Mouse (Mus musculus) CH12.LX (cell line): ENCODE data around the gene Natd1. TPM values are rescaled to one million over a fixed set of nuclear protein-coding genes. Genes with fewer than 3 reads are reported as not detected.

ENCODE experiments used
- DNase-seq: peaks from one replicate; pipeline ENCODE4 v3.0.0-alpha.2; 2013; ENCODE audit errors: extremely low read depth
- H3K27ac ChIP-seq: 2 replicates; pipeline ENCODE4 v1.5.1; 2012; ENCODE audit warnings: low read depth, mild to moderate bottlenecking, control low read depth, moderate library complexity; ENCODE audit not compliant: insufficient read depth
- H3K27me3 ChIP-seq: replicated peaks from 2 replicates; pipeline ENCODE3; 2012; ENCODE audit warnings: inconsistent platforms
- H3K36me3 ChIP-seq, 2 experiments: replicated peaks in 1 of 2; 2 replicates each; pipeline versions ENCODE3 to v1.6.1; 2012; ENCODE audit warnings: inconsistent platforms in 1 of 2, low read length in 1 of 2, mild to moderate bottlenecking in 1 of 2, mixed read lengths in 1 of 2, moderate library complexity in 1 of 2; ENCODE audit not compliant: control insufficient read depth in 1 of 2, insufficient read depth in 1 of 2
- H3K4me1 ChIP-seq, 2 experiments: 2 replicates each; pipeline ENCODE4 v1.6.1; 2012; ENCODE audit warnings: inconsistent platforms in 1 of 2, moderate library complexity in 1 of 2; ENCODE audit not compliant: insufficient read depth in 2 of 2, control insufficient read depth in 1 of 2
- H3K4me2 ChIP-seq: 2 replicates; pipeline ENCODE4 v1.6.1; 2012; ENCODE audit warnings: low read depth, mild to moderate bottlenecking, control low read depth; ENCODE audit not compliant: poor library complexity, insufficient read depth, severe bottlenecking
- H3K4me3 ChIP-seq, 3 experiments: fragments of 150-350 bp in 1 of 3; sonication (generic) in 1 of 3; replicated peaks in 1 of 3; 2 replicates each; pipeline versions ENCODE3 to v1.5.1; 2011 to 2012; ENCODE audit warnings: low read depth in 2 of 3, low read length in 2 of 3, mild to moderate bottlenecking in 2 of 3, moderate library complexity in 2 of 3, control low read depth in 1 of 3, improper control_type of control experiment in 1 of 3, inconsistent platforms in 1 of 3, mixed read lengths in 1 of 3; ENCODE audit not compliant: poor library complexity in 1 of 3
- H3K79me2 ChIP-seq: replicated peaks from 2 replicates; pipeline ENCODE4 v1.6.1; 2012; ENCODE audit warnings: mild to moderate bottlenecking, moderate library complexity; ENCODE audit not compliant: control insufficient read depth, poor library complexity, insufficient read depth, severe bottlenecking; ENCODE audit errors: extremely low read depth
- H3K9ac ChIP-seq: 2 replicates; pipeline ENCODE4 v1.6.1; 2012; ENCODE audit warnings: low read depth, mild to moderate bottlenecking, control low read depth, moderate library complexity; ENCODE audit not compliant: insufficient read depth
- H3K9me3 ChIP-seq: replicated peaks from 2 replicates; pipeline ENCODE3; 2012; ENCODE audit warnings: low read length, inconsistent platforms, mixed read lengths
- BHLHE40 ChIP-seq: IDR thresholded peaks from 2 replicates; pipeline ENCODE4 v1.6.1; 2011; ENCODE audit warnings: mild to moderate bottlenecking, low read depth, low read length, improper control_type of control experiment
- CHD1 ChIP-seq: IDR thresholded peaks from 2 replicates; pipeline ENCODE4 v1.6.1; 2012; ENCODE audit warnings: low read depth, low read length, improper control_type of control experiment, inconsistent platforms
- CHD2 ChIP-seq: IDR thresholded peaks from 2 replicates; pipeline ENCODE4 v1.6.1; 2011; ENCODE audit warnings: low read length, improper control_type of control experiment
- CTCF ChIP-seq, 2 experiments: IDR thresholded peaks in 1 of 2; conservative IDR thresholded peaks in 1 of 2; 2 replicates each; pipeline ENCODE4 v1.5.1; 2011 to 2012; ENCODE audit warnings: low read depth in 2 of 2, low read length in 2 of 2, improper control_type of control experiment in 1 of 2, inconsistent platforms in 1 of 2, mild to moderate bottlenecking in 1 of 2, moderate library complexity in 1 of 2
- E2F4 ChIP-seq: IDR thresholded peaks from 2 replicates; pipeline ENCODE4 v1.6.1; 2011; ENCODE audit warnings: low read depth, low read length, improper control_type of control experiment; ENCODE audit not compliant: insufficient replicate concordance
- ELF1 ChIP-seq: IDR thresholded peaks from 2 replicates; pipeline ENCODE4 v1.6.1; 2014; ENCODE audit warnings: low read depth, mild to moderate bottlenecking, inconsistent platforms, low read length, improper control_type of control experiment
- EP300 ChIP-seq: IDR thresholded peaks from 2 replicates; pipeline ENCODE4 v1.6.1; 2011; ENCODE audit warnings: low read length, improper control_type of control experiment
- ETS1 ChIP-seq: conservative IDR thresholded peaks from 2 replicates; pipeline ENCODE4 v1.6.1; 2012; ENCODE audit warnings: low read depth, mild to moderate bottlenecking, inconsistent platforms, low read length, improper control_type of control experiment, moderate library complexity
- GABPA ChIP-seq: IDR thresholded peaks from 2 replicates; pipeline ENCODE4 v1.6.1; 2012; ENCODE audit warnings: low read depth, low read length, improper control_type of control experiment, inconsistent platforms; ENCODE audit not compliant: insufficient replicate concordance
- HCFC1 ChIP-seq: IDR thresholded peaks from 2 replicates; pipeline ENCODE4 v1.6.1; 2012; ENCODE audit warnings: low read depth, mild to moderate bottlenecking, inconsistent platforms, low read length, improper control_type of control experiment
- IRF4 ChIP-seq: IDR thresholded peaks from 2 replicates; pipeline ENCODE4 v1.6.1; 2014; ENCODE audit warnings: low read depth, mild to moderate bottlenecking, inconsistent platforms, low read length, improper control_type of control experiment
- JUN ChIP-seq: IDR thresholded peaks from 2 replicates; pipeline ENCODE4 v1.6.1; 2011; ENCODE audit warnings: low read depth, mild to moderate bottlenecking, low read length, improper control_type of control experiment, moderate library complexity; ENCODE audit not compliant: insufficient read depth
- JUND ChIP-seq: conservative IDR thresholded peaks from 2 replicates; pipeline ENCODE4 v1.6.1; 2011; ENCODE audit warnings: low read depth, low read length, improper control_type of control experiment
- KAT2A ChIP-seq: IDR thresholded peaks from 2 replicates; pipeline ENCODE4 v1.6.1; 2012; ENCODE audit warnings: low read length, improper control_type of control experiment, inconsistent platforms; ENCODE audit not compliant: insufficient replicate concordance
- MAX ChIP-seq: IDR thresholded peaks from 2 replicates; pipeline ENCODE4 v1.6.1; 2011; ENCODE audit warnings: low read length, improper control_type of control experiment
- MAZ ChIP-seq: IDR thresholded peaks from 2 replicates; pipeline ENCODE4 v1.6.1; 2012; ENCODE audit warnings: low read depth, mild to moderate bottlenecking, inconsistent platforms, low read length, improper control_type of control experiment, moderate library complexity
- MEF2A ChIP-seq: IDR thresholded peaks from 2 replicates; pipeline ENCODE4 v1.6.1; 2014; ENCODE audit warnings: low read depth, mild to moderate bottlenecking, inconsistent platforms, low read length, improper control_type of control experiment, borderline replicate concordance
- MXI1 ChIP-seq: IDR thresholded peaks from 2 replicates; pipeline ENCODE4 v1.6.1; 2011; ENCODE audit warnings: mild to moderate bottlenecking, low read depth, low read length, improper control_type of control experiment
- MYC ChIP-seq: IDR thresholded peaks from 2 replicates; pipeline ENCODE4 v1.6.1; 2011; ENCODE audit warnings: low read depth, mild to moderate bottlenecking, improper control_type of control experiment, low read length
- NELFE ChIP-seq: IDR thresholded peaks from 2 replicates; pipeline ENCODE4 v1.6.1; 2011; ENCODE audit warnings: low read depth, low read length, improper control_type of control experiment
- NRF1 ChIP-seq: IDR thresholded peaks from 2 replicates; pipeline ENCODE4 v1.6.1; 2014; ENCODE audit warnings: low read depth, mild to moderate bottlenecking, inconsistent platforms, low read length, improper control_type of control experiment, moderate library complexity
- POLR2A ChIP-seq: IDR thresholded peaks from 2 replicates; pipeline ENCODE4 v1.6.1; 2011; ENCODE audit warnings: low read depth, mild to moderate bottlenecking, improper control_type of control experiment, low read length
- POLR2AphosphoS2 ChIP-seq: IDR thresholded peaks from 2 replicates; pipeline ENCODE4 v1.6.1; 2011; ENCODE audit warnings: low read depth, low read length, improper control_type of control experiment
- RAD21 ChIP-seq: IDR thresholded peaks from 2 replicates; pipeline ENCODE4 v1.6.1; 2011; ENCODE audit warnings: low read depth, mild to moderate bottlenecking, low read length, improper control_type of control experiment, moderate library complexity
- RCOR1 ChIP-seq: conservative IDR thresholded peaks from 2 replicates; pipeline ENCODE4 v1.6.1; 2012; ENCODE audit warnings: low read depth, mild to moderate bottlenecking, inconsistent platforms, low read length, improper control_type of control experiment
- SIN3A ChIP-seq: IDR thresholded peaks from 2 replicates; pipeline ENCODE4 v1.6.1; 2012; ENCODE audit warnings: low read length, improper control_type of control experiment, inconsistent platforms
- TBP ChIP-seq: conservative IDR thresholded peaks from 2 replicates; pipeline ENCODE4 v1.6.1; 2011; ENCODE audit warnings: low read depth, low read length, improper control_type of control experiment
- TCF12 ChIP-seq: IDR thresholded peaks from 2 replicates; pipeline ENCODE4 v1.6.1; 2014; ENCODE audit warnings: low read depth, mild to moderate bottlenecking, inconsistent platforms, low read length, improper control_type of control experiment
- UBTF ChIP-seq: IDR thresholded peaks from 2 replicates; pipeline ENCODE4 v1.6.1; 2012; ENCODE audit warnings: low read depth, mild to moderate bottlenecking, inconsistent platforms, low read length, improper control_type of control experiment, moderate library complexity
- USF2 ChIP-seq: conservative IDR thresholded peaks from 2 replicates; pipeline ENCODE4 v1.6.1; 2011; ENCODE audit warnings: low read depth, low read length, improper control_type of control experiment
- ZMIZ1 ChIP-seq: IDR thresholded peaks from 2 replicates; pipeline ENCODE4 v1.6.1; 2012; ENCODE audit warnings: low read depth, mild to moderate bottlenecking, inconsistent platforms, low read length, improper control_type of control experiment
- dilution Hi-C: fragments of 300-500 bp; cut with MboI; formaldehyde crosslinking; loops from 2 replicates; pipeline ENCODE4 v1.14.3; 2020; ENCODE audit warnings: low sequenced_read_pairs; ENCODE audit not compliant: extremely low pct_unique_long_range_greater_than_20kb, extremely low pct_ligation_motif_present
- in situ Hi-C: fragments of 300-500 bp; cut with MboI; formaldehyde crosslinking; loops from 3 replicates; pipeline ENCODE4 v1.14.3; 2019; ENCODE audit warnings: low sequenced_read_pairs, low pct_ligation_motif_present, low pct_unique_long_range_greater_than_20kb, mixed read lengths
- polyA plus RNA-seq: library from polyadenylated mRNA; unstranded; fragments of >175 nt; gene quantifications from 2 replicates; pipeline ENCODE4 v1.2.1, GENCODE M21; 2012; ENCODE audit warnings: low read depth; ENCODE audit not compliant: insufficient read length
- total RNA-seq, 2 experiments: library from RNA; depleted of rRNA; stranded (reverse); fragments of 300-350 nt in 1 of 2; fragments of >200 nt in 1 of 2; gene quantifications; 2 replicates each; pipeline ENCODE4 v1.2.3; 2012 to 2014

Natd1 gene
- total and polyA plus RNA-seq, 3 experiments = 2.1 to 5.2 (median 5.0) TPM

DNA sequence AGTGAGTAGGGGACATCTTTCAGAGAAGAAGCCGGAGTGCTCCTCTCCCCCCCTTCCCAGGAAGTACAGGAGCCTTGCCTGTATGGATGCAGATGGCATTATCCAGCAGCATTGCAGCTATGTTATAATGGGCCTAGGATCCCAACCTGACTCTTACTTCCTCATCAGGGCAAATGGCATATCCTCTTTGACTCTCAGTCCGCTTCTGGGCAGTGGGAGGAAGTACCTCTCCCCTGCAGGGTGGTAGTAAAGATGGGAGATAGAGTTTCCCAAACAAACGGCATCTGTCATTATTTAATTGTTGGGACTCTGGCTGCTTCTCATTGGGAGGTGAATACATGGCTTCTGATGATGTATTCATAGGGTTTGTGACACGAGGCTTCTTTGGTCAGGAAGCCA, 21.4 kb upstream of the Natd1 start:
- peak overlapping the region; percentile 91 for H3K27ac ChIP-seq

DNA sequence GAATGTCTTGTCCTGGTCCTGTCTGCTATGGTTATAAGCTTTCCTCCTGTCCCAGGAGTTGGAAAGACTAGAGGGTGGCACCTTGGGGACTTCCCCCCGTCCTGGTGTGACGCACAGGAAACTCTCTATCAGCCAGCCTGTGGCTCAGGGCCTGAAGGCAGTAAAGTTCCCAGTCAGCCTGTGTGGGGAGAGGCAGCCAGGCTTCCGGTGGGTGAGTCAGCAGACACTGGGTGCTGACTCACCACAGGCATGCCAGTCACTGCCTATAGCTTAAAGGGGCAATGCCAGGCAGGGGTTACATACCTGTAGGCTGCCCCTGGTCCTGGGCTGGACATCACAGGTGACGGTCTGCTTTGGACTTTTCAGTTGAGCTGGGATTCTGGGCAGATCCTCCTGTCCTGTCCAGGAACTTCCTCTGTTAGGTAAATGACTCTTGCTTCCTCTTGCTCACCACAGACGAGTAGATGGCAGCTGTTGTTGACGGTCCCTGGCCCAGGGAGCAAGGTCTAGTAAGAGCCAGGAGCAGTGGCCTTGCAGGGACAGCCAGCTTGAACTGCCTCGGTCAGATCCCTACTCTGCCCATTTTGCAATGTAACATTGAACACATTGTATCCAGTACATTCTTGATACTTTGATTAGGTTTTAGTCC, 20.9 kb upstream of the Natd1 start:
- DNase-seq = peak; percentile 95
- peaks cover 2 to 44% of the 10 kb centered on the region in 2 experiments for H3K36me3 ChIP-seq
- peak overlapping the region; percentile 91 for H3K27ac ChIP-seq
- in situ Hi-C loops = loop anchor here (10.0 kb wide), 1 partner anchor 109 kb away; no protein-coding TSS in a partner anchor
- H3K4me2 ChIP-seq = peak overlapping the region; percentile 86
- peaks cover 41 to 79% of the 10 kb centered on the region in 2 experiments for H3K4me1 ChIP-seq
- dilution Hi-C loops = no loop called here
- H3K27me3 ChIP-seq = no peaks in the 10 kb centered on the region
- peaks cover 50% of the 10 kb centered on the region for H3K79me2 ChIP-seq
- peak overlapping the region; percentile 41 to 53 (median 49) for H3K4me3 ChIP-seq
- H3K9me3 ChIP-seq = no peaks in the 10 kb centered on the region
- peak overlapping the region; percentile 58 for H3K9ac ChIP-seq
- TF ChIP-seq POLR2A (peak; percentile 67), MXI1 (peak; percentile 95), SIN3A (peak; percentile 97), JUND (peak; percentile 85), JUN (peak; percentile 90), TBP (peak; percentile 59), GABPA (peak; percentile 14; the same call in 1 of the 2 replicates), ELF1 (peak; percentile 82), ETS1 (peak; percentile 100), MAZ (no peak; the same call in 1 of the 2 replicates), HCFC1 (peak; percentile 73), POLR2AphosphoS2 (no peak), EP300 (peak; percentile 93), RCOR1 (0 out of 2 replicates have a peak, but pooled peaks have one; percentile 80), UBTF (peak; percentile 8; the same call in 1 of the 2 replicates), MYC (no peak; the same call in 1 of the 2 replicates), NRF1 (peak; percentile 44; the same call in 1 of the 2 replicates), KAT2A (0 out of 2 replicates have a peak, but pooled peaks have one; percentile 55), USF2 (0 out of 2 replicates have a peak, but pooled peaks have one; percentile 3), BHLHE40 (peak; percentile 90), TCF12 (peak; percentile 87; the same call in 1 of the 2 replicates), E2F4 (no peak), IRF4 (peak; percentile 88), MAX (peak; percentile 47; the same call in 1 of the 2 replicates), NELFE (no peak)

More for the DNA sequence above, 21.4 kb upstream of the Natd1 start:
- peak overlapping the region; percentile 41 to 53 (median 49) for H3K4me3 ChIP-seq
- TF ChIP-seq MAX (no peak; the same call in 1 of the 2 replicates), CHD1 (peak; percentile 44; the same call in 1 of the 2 replicates), IRF4 (0 out of 2 replicates have a peak, but pooled peaks have one; percentile 8), CHD2 (peak; percentile 30; the same call in 1 of the 2 replicates), ELF1 (peak; percentile 56; the same call in 1 of the 2 replicates), MYC (0 out of 2 replicates have a peak, but pooled peaks have one; percentile 17), MEF2A (0 out of 2 replicates have a peak, but pooled peaks have one; percentile 11), ZMIZ1 (0 out of 2 replicates have a peak, but pooled peaks have one; percentile 25), EP300 (no peak), CTCF (conservative IDR thresholded peaks at IDR 0.05 in 1 of 2, IDR thresholded peaks at IDR 0.05 in 1 of 2; ENCODE audit: low read depth in 2 of 2, low read length in 2 of 2) (no peak), RAD21 (no peak)
- TF ChIP-seq, all 38 proteins: peak for 7
- peak; percentile 53 for DNase-seq
- H3K4me2 ChIP-seq = peak overlapping the region; percentile 86
- peaks cover 41 to 79% of the 10 kb centered on the region in 2 experiments for H3K4me1 ChIP-seq
- dilution Hi-C loops (no loop called here), in situ Hi-C loops (loop anchor here (10.0 kb wide), 1 partner anchor 109 kb away; no protein-coding TSS in a partner anchor)
- H3K27me3 ChIP-seq = no peaks in the 10 kb centered on the region
- no peaks in the 10 kb centered on the region for H3K9me3 ChIP-seq
- peaks cover 2 to 49% of the 10 kb centered on the region in 2 experiments for H3K36me3 ChIP-seq
- peak overlapping the region; percentile 58 for H3K9ac ChIP-seq
- H3K79me2 ChIP-seq = peaks cover 50% of the 10 kb centered on the region
